Mouse (Mus musculus) myocyte (in vitro differentiated cells): ENCODE measurements around the gene Higd1c.

Source experiments
- CEBPB ChIP-seq: IDR thresholded peaks from 2 replicates; pipeline ENCODE4 v1.6.1; 2011; ENCODE audit warnings: mild to moderate bottlenecking, moderate library complexity; ENCODE audit not compliant: poor library complexity, insufficient read depth, severe bottlenecking
- E2F4 ChIP-seq: IDR thresholded peaks from one replicate; pipeline ENCODE4 v1.6.1; 2011; ENCODE audit warnings: mild to moderate bottlenecking, control low read depth, moderate library complexity; ENCODE audit not compliant: insufficient read depth
- MAX ChIP-seq: IDR thresholded peaks from one replicate; pipeline ENCODE4 v1.6.1; 2011; ENCODE audit warnings: low read depth, mild to moderate bottlenecking, control low read depth
- MYOD1 ChIP-seq, 3 experiments: IDR thresholded peaks; one replicate each; pipeline ENCODE4 v1.6.1; 2011; ENCODE audit warnings: control low read depth in 2 of 3, low read depth in 2 of 3, mild to moderate bottlenecking in 2 of 3, moderate library complexity in 1 of 3; ENCODE audit not compliant: insufficient read length in 2 of 3, control insufficient read depth in 1 of 3
- MYOG ChIP-seq, 3 experiments: IDR thresholded peaks; one replicate each; pipeline ENCODE4 v1.6.1; 2011; ENCODE audit warnings: control low read depth in 2 of 3, low read depth in 2 of 3, mild to moderate bottlenecking in 2 of 3; ENCODE audit not compliant: insufficient read length in 2 of 3, control insufficient read depth in 1 of 3, insufficient read depth in 1 of 3
- POLR2A ChIP-seq: IDR thresholded peaks from one replicate; pipeline ENCODE4 v1.6.1; 2011; ENCODE audit warnings: low read depth, mild to moderate bottlenecking, control low read depth, moderate library complexity; ENCODE audit not compliant: insufficient read length
- POLR2AphosphoS2 ChIP-seq: IDR thresholded peaks from one replicate; pipeline ENCODE4 v1.6.1; 2011; ENCODE audit warnings: low read depth, control low read depth; ENCODE audit not compliant: insufficient read length
- REST ChIP-seq: IDR thresholded peaks from one replicate; pipeline ENCODE4 v1.6.1; 2011; ENCODE audit warnings: mild to moderate bottlenecking, control low read depth, moderate library complexity; ENCODE audit not compliant: insufficient read depth, insufficient read length
- SRF ChIP-seq: IDR thresholded peaks from one replicate; pipeline ENCODE4 v1.6.1; 2011; ENCODE audit warnings: low read depth; ENCODE audit not compliant: control insufficient read depth, insufficient read length
- TCF12 ChIP-seq: IDR thresholded peaks from one replicate; pipeline ENCODE4 v1.6.1; 2011; ENCODE audit warnings: mild to moderate bottlenecking, control low read depth; ENCODE audit not compliant: poor library complexity, insufficient read depth, severe bottlenecking
- TCF3 ChIP-seq: IDR thresholded peaks from one replicate; pipeline ENCODE4 v1.6.1; 2011; ENCODE audit warnings: low read depth, control low read depth; ENCODE audit not compliant: insufficient read length
- USF1 ChIP-seq: IDR thresholded peaks from one replicate; pipeline ENCODE4 v1.6.1; 2011; ENCODE audit warnings: low read depth, mild to moderate bottlenecking, control low read depth, moderate library complexity

DNA sequence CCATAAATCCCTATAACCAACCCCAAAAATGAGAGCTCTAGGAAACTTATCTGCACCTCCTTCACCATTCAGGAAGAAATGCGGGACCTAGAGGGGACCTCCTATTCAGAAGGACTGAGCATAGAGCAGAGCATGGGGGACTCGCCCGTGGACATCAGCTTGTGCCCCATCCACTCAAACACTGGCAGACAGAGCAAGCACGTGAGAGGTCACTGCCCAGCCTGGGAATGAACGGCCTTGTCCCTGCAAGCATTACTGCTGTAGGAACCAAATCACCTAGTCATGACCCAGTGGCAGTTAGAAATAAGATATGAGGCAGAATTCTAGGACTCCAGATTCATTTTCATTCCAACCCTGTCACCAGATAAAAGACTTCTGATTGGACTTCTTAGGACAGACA is 47.4 kb downstream of the Higd1c start:
- TF ChIP-seq POLR2A (no peak), MAX (no peak), MYOG (IDR thresholded peaks at IDR 0.05; ENCODE audit: control insufficient read depth in 1 of 3, insufficient read depth in 1 of 3, insufficient read length in 2 of 3, low read depth in 2 of 3) (no peak), SRF (no peak), POLR2AphosphoS2 (no peak), USF1 (no peak), E2F4 (no peak), REST (no peak), MYOD1 (IDR thresholded peaks at IDR 0.05; ENCODE audit: control insufficient read depth in 1 of 3, insufficient read length in 2 of 3, low read depth in 2 of 3) (peak in 1 of 3 experiments; percentile 1), TCF12 (no peak), TCF3 (no peak), CEBPB (no peak)
